Mouse (Mus musculus) layer of hippocampus, adult 18-20 months (tissue): ENCODE results near the gene Nhp2. TPM values are rescaled to one million over a fixed set of nuclear protein-coding genes. Genes with fewer than 3 reads are reported as not detected.
A peak's percentile ranks its signal among the peaks of the same experiment; 100 is the strongest.
"Not testable (repeated sequence)": the region's sequence is repeated elsewhere in the genome, so short reads cannot be mapped to it uniquely, and the experiment has no call there.

Experiments
- DNase-seq, 2 experiments: peaks; one replicate each; pipeline ENCODE4 v3.0.0; 2022; ENCODE audit warnings: low spot score in 2 of 2
- total RNA-seq, 2 experiments: library from RNA; stranded (reverse); gene quantifications; 2 replicates each; pipeline ENCODE4 v1.2.3; 2021

The Nhp2 gene
- total RNA-seq, 2 experiments from 2014 or later: 41.5 to 46.1 TPM

GRCm38 (mm10) chr11:51605602-51606446 is 13.7 kb upstream of the Nhp2 start:
- DNase-seq: peak; percentile 71 to 80

DNA sequence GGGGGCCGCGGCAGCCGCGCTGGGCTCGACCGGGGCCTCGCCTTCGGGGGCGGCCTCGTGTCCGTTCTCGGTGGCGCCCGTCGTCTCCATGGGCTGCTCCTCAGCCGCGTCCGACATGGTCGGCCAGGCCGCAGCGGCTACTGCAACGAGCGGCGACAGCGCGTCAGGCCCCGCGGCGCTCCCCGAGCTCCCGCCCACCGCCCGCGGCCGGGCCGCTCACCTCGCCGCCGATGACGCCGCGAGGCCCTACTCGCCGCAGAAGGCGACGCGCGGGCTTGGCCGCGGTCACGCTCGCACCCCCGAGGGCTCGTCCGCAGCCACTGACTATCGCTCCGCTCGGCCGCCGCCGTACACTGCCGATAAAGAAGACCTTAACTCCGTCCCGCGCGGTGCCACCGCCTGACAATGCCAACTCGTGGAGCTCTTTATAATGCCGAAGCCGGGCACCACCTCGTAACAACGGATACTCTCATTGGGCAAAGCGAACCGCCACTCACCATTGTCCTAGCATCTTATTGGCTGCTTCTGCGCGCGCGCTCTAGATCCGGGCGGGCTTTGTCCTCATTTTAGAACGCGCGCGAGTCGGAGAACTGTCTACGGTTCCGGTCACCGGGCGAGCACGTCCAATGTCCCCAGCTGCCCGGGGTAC is 13.0 kb upstream of the Nhp2 start, which contains the start of gene Hnrnpab:
Gene Hnrnpab, minus strand, starts transcription at position 401 of the 649 bp plus-strand sequence.
- peak; percentile 96 to 99 for DNase-seq

- no peak for DNase-seq
These were observed 12.3 kb upstream of the Nhp2 start for GRCm38 (mm10) chr11:51607096-51607738.

GRCm38 (mm10) chr11:51609266-51609909 is 10.1 kb upstream of the Nhp2 start:
- no peak for DNase-seq

GRCm38 (mm10) chr11:51609940-51610339 is 9.6 kb upstream of the Nhp2 start:
- DNase-seq: not testable (repeated sequence)

DNA sequence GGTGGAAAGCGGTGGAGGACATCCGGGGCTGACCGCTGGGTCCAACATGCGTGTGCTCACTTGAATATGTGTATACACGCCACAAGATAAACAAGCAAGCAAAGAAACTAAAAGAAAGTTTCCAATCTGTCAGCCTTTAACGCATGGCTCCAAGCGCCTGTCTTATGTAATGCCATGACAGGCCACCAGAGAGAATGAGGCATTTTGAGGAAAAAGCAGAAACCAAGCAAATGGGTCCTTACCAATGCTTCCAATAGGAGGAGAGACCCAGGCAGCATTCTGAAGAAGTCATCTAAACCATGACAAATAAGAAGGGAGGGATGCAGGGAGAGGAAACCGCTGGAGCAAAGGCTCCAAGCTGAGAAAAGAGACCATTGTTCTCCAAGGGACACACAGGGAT is 5.3 kb upstream of the Nhp2 start:
- no peak for DNase-seq

DNA sequence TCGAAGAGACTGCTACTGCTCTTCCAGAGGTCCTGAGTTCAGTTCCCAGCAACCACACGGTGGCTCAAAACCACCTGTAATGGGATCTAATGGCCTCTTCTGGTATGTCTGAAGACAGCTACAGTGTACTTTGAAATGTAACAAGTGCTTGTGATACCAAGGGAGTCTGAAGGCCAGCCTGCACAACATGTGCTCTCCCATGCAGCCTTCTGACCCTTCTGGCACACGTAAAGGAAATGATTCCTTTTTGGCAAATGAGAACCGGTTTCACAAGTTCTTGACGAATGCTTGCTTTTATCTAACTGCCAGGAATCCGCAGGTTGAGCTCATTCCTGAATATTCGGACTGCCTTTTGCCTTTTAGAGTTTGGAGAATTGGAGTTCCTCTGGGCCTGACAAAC is 4.4 kb upstream of the Nhp2 start:
- DNase-seq: no peak

DNA sequence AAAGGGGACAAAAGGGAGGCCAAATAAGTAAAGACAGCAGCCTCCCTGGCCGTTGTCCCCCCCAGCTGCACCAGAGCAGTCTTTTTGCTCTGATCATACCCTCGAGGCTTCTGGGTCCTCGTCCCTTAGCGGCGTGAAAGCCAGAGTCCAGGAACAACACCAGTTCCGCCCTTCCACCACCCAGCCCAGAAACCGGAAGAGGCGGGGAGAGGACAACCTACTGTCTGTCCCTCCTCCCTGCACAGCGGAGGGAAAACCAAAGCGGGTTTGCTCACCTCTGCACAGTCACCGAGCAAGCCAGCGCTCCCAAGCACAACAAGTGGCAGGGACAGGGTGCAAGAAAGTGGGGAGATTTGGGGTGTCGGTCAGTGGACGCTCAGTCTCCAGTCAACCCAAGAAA is 3.9 kb upstream of the Nhp2 start:
- DNase-seq: no peak

GRCm38 (mm10) chr11:51616113-51616512 is 3.4 kb upstream of the Nhp2 start:
- not testable (repeated sequence) for DNase-seq

GRCm38 (mm10) chr11:51617693-51618092 is 1.8 kb upstream of the Nhp2 start:
- DNase-seq: peak in 1 of 2 experiments; percentile 86

GRCm38 (mm10) chr11:51618894-51619408 is 584 bp upstream of the Nhp2 start:
- DNase-seq: no peak

DNA sequence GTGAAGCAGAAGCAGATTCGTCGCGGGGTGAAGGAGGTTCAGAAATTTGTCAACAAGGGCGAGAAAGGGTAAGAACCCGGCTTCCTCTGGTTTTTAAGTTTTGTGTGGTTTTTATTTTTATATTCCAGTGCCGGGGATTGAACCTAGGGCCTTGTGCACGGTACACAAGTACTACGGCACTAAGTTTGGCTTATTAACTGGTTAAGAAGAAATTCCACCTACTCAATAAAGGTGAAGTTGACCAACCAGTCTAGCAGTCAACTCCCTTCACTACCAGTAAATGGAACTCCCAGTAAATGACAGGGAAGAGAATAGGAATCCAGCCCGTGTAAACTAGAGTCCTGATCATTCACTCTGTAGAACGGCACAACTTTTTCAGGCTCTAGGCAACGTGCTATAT is 549 bp downstream of the Nhp2 start:
- DNase-seq: no peak

DNA sequence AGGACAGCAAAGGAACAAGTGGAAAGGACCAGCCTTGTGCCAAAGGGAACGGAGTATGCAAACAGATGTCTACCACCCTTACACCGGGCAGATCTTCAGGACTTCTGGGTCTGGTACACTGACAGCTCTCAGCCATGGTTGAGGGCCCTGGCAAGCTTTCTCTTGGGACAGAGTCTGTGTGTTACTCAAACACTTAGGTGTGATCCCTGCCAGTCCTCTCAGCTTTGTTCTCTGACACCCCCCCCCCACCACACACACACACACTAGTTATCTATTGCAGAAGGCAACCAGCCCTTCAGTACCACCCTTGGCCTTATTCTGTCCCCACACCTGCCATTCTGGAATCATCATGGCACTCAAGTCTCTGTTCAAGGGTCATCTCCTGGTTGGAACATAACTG is 2.2 kb downstream of the Nhp2 start:
- no peak for DNase-seq

GRCm38 (mm10) chr11:51622971-51623491 is 3.5 kb downstream of the Nhp2 start:
- peak; percentile 61 to 68 for DNase-seq

DNA sequence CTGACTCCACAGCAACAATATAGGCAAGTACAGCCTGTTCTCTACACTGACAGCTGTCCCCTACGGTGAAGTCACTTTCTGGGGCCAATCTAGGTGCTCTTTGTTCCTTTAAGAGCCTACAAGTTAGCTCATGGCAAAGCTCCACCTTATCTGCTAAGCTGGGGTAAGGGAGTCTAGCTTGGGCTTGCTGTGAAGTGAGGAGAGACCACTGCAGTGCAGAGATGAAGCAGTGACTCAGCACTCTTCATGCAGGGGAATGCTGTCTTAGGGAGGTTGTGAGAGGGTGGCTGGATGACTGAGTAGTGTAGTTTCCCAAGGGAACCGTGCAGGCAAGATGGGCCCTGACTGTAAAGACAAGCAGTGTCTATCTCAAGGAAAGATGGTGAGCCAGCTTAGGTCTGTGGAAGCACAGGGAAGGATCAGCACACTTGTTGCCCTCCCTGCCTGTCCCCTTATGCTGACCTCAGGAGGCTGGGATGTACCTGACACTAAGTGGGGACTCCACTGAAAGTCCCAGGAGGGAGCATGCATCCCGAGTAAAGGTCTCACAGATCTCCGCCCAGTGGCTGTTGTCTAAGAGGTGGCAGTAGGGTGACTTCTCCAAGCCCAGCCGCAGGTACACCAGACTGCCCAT is 5.8 kb downstream of the Nhp2 start:
- no peak for DNase-seq

GRCm38 (mm10) chr11:51627425-51627824 is 7.9 kb downstream of the Nhp2 start:
- DNase-seq: peak in 1 of 2 experiments; percentile 57

- DNase-seq: peak in 1 of 2 experiments; percentile 54
These were observed 8.4 kb downstream of the Nhp2 start for GRCm38 (mm10) chr11:51627907-51628306.

- peak; percentile 81 to 82 for DNase-seq
These were observed 10.2 kb downstream of the Nhp2 start for GRCm38 (mm10) chr11:51629651-51630314.

GRCm38 (mm10) chr11:51632130-51632753 is 12.7 kb downstream of the Nhp2 start:
- no peak for DNase-seq
